Mouse (Mus musculus): Measurements from ENCODE around the gene Klc1.

The Klc1 gene

DNA sequence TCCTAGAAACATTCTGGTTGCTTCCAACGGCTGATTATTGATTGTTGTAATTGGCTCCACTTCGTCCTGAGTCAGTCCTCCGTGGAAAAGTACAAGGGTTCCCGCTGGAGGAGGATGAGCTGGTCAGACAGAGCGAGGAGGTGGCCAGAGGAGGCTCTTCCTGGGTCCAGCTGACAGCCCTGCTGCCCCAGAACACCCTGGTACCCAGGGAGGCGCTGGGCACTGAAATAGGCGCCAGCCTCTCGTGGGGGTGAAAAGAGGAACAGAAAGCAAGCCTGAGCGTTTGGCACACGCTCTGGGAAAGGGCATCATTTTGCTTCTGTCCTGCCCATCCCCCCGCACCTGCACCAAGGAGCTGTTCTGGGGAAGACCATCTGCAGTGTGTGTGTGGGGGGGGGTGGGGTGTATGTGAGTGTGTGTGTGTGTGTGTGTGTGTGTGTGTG, 14.6 kb upstream of the Klc1 start:
- peak in 1 of 2 experiments; percentile 19 for DNase-seq

- DNase-seq = no peak
Measured at GRCm38 (mm10) chr12:111745274-111745673, 13.4 kb upstream of the Klc1 start.

DNA sequence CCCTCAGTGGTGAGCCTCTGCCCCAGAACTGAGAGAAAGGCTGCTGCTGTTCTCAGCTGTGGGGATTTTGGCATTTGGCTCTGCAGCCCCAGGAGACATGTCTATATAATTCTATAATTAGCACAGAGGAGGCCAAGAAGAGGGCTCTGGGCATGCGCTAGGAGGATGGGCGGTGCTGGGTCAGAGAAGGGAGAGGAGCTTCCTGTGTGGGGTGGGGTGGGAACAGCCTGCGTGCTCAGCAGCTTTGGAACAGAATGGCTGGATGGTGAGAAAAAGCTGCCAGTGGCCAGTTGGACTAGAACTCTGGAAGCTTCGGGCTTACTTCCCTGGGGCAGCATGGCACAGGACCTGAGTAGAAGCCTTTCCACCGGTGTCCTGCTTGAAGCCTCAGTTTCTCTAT, 12.6 kb upstream of the Klc1 start:
- DNase-seq = peak; percentile 77 to 87

DNA sequence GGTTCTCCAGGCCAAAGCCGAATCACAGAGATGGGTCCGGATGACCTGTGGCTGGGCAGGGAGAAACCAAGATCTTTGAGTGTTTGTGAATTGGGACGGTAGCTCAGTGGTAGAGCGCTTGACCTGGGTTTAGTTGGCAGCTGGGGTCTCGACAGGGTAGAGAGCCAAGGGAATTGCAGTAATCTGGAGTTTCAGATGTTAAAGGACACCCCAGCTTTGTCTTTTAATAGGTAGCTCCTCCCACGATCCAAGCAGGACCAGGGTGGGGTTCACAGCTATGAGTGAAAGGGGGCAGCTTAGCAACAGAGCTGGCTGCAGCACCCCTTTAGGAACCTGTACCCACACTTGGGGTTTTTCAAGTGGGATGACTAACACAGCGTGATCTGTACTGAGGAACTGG, 11.2 kb upstream of the Klc1 start:
- no peak for DNase-seq

- no peak for DNase-seq
Measured at GRCm38 (mm10) chr12:111750739-111751138, 7.9 kb upstream of the Klc1 start.

- no peak for DNase-seq
Measured at GRCm38 (mm10) chr12:111752491-111752890, 6.2 kb upstream of the Klc1 start.

DNA sequence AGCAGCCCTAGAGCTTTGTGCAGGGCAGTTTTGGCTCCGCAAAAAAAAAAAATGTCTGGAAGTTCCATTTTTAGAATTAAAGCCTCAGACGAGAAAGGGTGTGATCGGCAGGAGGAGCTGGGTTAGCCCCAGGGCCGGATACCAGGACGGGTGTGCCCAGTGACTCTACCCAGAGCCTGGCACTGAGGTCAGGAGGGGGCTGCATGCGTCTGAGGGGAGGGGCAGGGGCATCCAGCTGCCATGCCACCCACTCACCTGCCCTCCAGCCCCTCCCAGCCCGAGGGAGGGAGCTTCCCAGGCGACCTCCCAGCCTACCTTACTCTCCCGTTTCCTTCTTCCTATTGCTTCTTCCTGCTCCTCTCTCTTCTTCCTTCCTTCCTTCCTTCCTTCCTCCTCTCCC, 5.3 kb upstream of the Klc1 start:
- no peak for DNase-seq

DNA sequence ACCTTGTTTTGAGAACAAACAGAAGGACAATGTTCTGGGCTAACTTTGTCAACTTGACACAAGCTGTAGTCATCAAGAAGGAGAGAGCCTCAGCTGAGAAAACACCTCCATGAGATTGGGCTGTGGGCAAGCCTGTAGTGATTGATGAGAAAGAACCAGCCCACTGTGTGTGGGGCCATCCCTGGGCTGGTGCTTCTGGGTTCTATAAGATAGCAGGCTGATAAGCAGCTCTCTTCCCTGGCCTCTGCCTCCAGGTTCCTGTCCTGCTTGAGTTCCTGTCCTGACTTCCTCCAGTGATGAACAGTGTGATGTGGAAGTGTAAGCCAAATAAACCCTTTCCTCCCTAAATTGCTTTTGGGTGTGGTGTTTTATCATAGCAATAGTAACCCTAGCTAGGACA, 3.9 kb upstream of the Klc1 start:
- no peak for DNase-seq

DNA sequence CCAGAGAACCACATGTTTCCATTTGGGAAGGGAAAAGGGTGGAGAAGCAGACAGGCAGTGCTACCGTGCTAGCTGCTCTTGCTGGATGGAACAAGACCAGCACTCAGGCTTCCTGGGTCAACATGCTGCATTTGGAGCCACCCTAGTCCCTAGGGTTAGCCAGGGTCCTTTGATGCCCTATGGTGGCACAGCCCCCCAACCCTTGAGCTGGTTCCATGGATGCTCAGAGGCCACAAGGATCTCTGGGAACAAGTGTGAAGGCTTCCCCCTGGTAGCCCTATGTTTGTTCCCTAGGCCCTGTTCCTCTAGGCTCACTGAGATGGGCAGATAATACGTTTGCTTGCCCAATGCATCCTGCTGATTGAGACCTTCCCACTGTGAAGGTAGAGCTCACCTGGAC, 3.4 kb upstream of the Klc1 start:
- no peak for DNase-seq

GRCm38 (mm10) chr12:111756082-111756697, 2.5 kb upstream of the Klc1 start:
- no peak for DNase-seq

DNA sequence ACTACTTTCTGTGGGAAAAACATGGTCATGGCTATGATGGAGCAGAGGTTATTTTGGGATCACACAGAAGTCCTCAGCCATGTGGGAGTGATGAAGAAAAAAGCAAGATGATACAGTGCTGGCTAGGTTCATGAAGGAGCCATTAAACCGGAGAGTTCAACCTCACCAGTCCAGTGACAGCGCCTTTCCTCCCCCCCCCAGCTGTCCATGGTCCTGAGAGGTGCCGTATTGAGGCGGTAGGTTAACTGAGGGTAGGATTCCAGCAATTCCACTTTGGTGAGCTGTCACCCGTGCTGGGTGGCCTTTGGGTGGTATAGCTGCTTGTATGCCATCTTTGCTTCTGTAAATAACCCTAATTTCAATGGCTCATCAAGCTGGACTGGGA, 2.0 kb upstream of the Klc1 start:
- DNase-seq = no peak

DNA sequence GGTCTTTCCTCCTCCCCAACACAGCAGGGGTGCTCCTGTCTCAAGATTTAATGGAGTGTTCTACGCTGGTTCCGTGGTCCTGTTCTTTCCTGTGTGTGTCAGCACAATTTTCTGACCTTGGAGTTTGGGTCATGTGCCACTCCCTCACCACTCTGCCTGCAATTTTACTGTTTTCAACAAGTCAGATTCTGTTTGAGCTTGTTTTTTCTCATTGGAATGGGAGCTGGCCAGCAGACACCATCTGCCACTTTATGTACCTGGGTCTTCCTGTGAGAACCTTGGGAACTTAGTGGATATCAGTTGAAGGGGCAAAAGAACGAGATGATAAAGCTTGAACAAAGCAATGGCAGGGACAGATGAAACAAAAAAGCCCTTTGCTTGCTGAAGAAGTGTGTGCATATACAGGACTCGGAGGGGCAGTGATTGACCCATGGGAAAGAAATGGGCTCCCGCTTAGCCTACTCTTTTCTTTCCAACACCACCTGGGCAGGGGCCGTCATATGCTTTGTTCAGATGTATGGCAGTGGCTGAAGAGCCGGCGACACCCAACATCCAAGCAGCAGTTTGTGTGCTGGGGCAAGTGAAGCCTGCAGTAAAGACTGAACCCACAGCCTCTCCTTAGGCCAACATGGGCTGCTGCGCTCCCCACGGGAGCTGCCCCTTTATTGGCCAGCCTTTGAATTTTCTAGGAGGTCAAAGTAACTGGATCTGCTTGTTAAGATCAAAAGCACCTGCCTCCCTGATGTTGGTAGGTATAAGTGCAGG, 906 bp upstream of the Klc1 start:
- DNase-seq = no peak

GRCm38 (mm10) chr12:111759176-111760061, 770 bp downstream of the Klc1 start:
- peak; percentile 69 to 83 for DNase-seq

- DNase-seq = no peak
Measured at GRCm38 (mm10) chr12:111760306-111760908, 1.8 kb downstream of the Klc1 start.

DNA sequence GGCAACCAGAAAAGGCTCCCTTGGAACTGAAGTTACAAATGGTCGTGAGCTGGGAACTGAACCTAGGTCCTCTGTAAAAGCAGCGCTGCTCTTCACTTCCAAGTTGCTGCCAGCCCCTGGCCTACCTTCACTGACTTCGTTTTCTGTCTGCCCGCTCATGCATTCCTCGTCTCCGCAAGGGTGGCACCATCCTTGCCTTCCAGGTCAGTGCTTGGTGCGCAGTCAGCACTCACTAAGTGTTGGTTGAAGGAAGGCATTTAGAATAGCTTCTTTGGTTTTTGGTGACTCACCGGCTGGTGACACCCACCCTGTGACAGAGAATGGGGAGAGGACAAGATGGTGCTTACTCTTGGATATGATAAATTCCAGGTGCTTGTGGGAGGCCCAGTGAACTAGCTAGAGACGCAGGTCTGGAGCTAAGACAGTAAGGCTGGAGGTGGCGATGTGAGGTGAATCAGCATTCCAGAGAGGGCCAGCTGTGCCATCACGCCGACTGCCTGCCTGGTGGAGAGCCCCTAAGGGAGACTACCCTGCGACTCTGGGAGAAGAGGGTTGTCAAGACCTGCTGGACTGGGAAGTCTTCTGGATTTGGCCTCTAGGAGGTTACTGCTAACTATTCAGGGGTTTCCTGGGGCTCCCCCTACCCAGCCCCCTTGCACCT, 4.1 kb downstream of the Klc1 start:
- DNase-seq = no peak

DNA sequence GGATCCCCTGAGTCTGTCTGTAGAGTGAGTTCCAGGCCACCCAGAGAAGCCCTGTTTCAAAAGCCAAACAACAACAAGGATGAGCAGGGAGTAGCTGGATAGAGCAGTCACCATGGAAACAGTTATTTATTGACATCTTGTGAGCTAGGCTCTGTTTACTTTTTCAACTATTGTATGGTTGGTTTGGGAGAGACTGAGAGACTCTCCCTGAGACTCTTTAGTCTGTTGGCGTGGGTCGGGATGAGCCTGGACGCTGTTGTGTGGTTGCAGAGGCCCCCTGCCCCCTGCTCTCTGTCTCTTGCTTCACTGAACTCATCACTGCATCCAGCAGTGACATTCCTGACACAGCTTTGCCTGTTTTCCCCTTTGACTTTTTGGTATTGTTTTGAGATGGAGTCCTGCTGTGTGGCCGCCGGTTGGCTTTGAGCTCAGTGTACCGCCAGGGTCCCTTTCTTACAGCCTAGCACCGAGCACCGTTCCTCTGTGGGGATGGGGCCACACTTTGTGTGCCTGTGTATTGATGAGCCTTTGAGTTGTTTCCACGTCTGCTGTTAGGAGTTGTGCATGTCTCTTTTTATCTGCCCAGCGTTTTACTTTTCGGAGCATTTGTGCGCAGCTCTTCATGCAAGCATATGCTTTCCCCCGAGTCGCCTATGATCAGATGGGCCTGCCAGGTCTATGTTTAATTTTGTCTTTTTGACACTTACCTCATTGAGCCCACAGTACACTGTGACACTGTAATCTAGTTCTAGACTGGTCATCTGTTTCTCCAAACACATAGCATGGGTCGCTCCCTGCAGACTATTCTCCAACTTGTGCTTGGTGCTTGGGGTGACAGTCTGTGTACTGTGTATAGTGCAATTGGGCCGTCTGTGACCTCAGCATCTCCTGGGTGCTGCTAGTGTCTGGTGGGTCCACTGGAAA, 7.9 kb downstream of the Klc1 start:
- DNase-seq = no peak

DNA sequence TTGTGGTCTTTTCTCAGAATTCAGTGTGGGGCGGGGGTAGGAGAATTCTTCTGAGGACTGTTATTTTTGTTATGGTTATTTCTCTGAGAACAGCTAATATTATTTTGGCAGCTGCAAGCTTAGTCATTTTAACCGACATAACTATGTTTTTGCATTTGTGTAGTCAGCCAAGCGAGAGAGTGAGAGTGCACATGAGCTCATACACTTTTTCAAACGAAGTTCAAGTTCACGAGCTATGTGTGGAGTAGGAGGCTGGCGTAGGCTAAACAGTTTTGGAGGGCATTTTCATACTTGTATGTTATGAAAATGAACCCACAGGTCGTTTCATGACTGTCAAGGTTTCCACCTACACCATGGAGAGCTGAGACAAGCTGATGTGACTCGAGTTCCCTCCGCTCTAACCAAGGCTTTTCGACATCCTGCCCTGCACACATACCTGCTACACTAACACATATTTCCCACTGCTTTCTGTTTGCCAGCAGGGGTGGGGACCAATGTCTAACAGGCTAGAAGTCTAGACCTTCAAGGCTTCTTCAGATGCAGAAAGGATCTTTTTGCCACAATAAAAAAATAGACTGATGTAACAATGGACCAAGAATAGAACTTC, 9.8 kb downstream of the Klc1 start:
- DNase-seq = no peak

- peak; percentile 79 to 84 for DNase-seq
Measured at GRCm38 (mm10) chr12:111769306-111769705, 10.7 kb downstream of the Klc1 start.

- DNase-seq = no peak
Measured at GRCm38 (mm10) chr12:111769816-111770577, 11.3 kb downstream of the Klc1 start.

- DNase-seq = peak; percentile 32 to 46
Measured at GRCm38 (mm10) chr12:111770651-111771050, 12.0 kb downstream of the Klc1 start.
